Mouse (Mus musculus): Measurements from ENCODE around the gene Wnt9a. TPM values are rescaled to one million over a fixed set of nuclear protein-coding genes. Genes with fewer than 3 reads are reported as not detected.

Gene Wnt9a
- polyA plus RNA-seq, 1 experiment from 2014 or later = 10.5 TPM

- 75% methylated on average over 13 of the region's 18 CpGs for WGBS
- Histone ChIP-seq H3K4me2 (replicated peaks; ENCODE audit: low read depth, low read length) (no peak overlapping the region), H3K4me1 (ENCODE audit: insufficient read depth, low read depth, low read length) (no peaks in the 10 kb centered on the region), H3K27ac (ENCODE audit: low read length) (no peak overlapping the region), H3K9me3 (ENCODE audit: low read length) (no peaks in the 10 kb centered on the region), H3K36me3 (ENCODE audit: insufficient read depth, low read length) (no peaks in the 10 kb centered on the region), H3K9ac (replicated peaks; ENCODE audit: low read depth) (no peak overlapping the region), H3K27me3 (replicated peaks; ENCODE audit: insufficient read depth, low read length) (no peaks in the 10 kb centered on the region), H3K4me3 (ENCODE audit: low read depth, low read length) (no peak overlapping the region)
- ATAC-seq (peak; percentile 30; the same call in 1 of the 2 replicates), DNase-seq (ENCODE audit: low spot score) (peak; percentile 47)
- TF ChIP-seq EP300 (IDR thresholded peaks at IDR 0.05) = no peak
- TF ChIP-seq CTCF (IDR thresholded peaks at IDR 0.05) = no peak
Observed at GRCm38 (mm10) chr11:59327625-59328024, 20.9 kb downstream of the Wnt9a start.

GRCm38 (mm10) chr11:59329616-59330015 lies 22.9 kb downstream of the Wnt9a start:
- WGBS = 54% methylated on average over 6 of the region's 6 CpGs

GRCm38 (mm10) chr11:59330560-59330959 lies 23.8 kb downstream of the Wnt9a start:
- Histone ChIP-seq H3K4me2 (replicated peaks; ENCODE audit: low read depth, low read length) (no peak overlapping the region), H3K36me3 (ENCODE audit: insufficient read depth, low read length) (no peaks in the 10 kb centered on the region), H3K4me3 (ENCODE audit: low read depth, low read length) (no peak overlapping the region), H3K9ac (replicated peaks; ENCODE audit: low read depth) (no peak overlapping the region), H3K27me3 (replicated peaks; ENCODE audit: insufficient read depth, low read length) (no peaks in the 10 kb centered on the region), H3K27ac (ENCODE audit: low read length) (no peak overlapping the region), H3K9me3 (ENCODE audit: low read length) (no peaks in the 10 kb centered on the region), H3K4me1 (ENCODE audit: insufficient read depth, low read depth, low read length) (no peaks in the 10 kb centered on the region)
- TF ChIP-seq EP300 (IDR thresholded peaks at IDR 0.05) (no peak), CTCF (IDR thresholded peaks at IDR 0.05) (peak; percentile 93)
- ATAC-seq (peak; percentile 56), DNase-seq (ENCODE audit: low spot score) (peak; percentile 68)
- WGBS = 41% methylated on average over 5 of the region's 5 CpGs

More at GRCm38 (mm10) chr11:59329616-59330015, 22.9 kb downstream of the Wnt9a start:
- Histone ChIP-seq H3K27ac (ENCODE audit: low read length) (no peak overlapping the region), H3K4me3 (ENCODE audit: low read depth, low read length) (no peak overlapping the region), H3K4me1 (ENCODE audit: insufficient read depth, low read depth, low read length) (no peaks in the 10 kb centered on the region), H3K9ac (replicated peaks; ENCODE audit: low read depth) (no peak overlapping the region), H3K27me3 (replicated peaks; ENCODE audit: insufficient read depth, low read length) (no peaks in the 10 kb centered on the region), H3K36me3 (ENCODE audit: insufficient read depth, low read length) (no peaks in the 10 kb centered on the region), H3K9me3 (ENCODE audit: low read length) (no peaks in the 10 kb centered on the region), H3K4me2 (replicated peaks; ENCODE audit: low read depth, low read length) (no peak overlapping the region)
- no peak for TF ChIP-seq EP300 (IDR thresholded peaks at IDR 0.05)
- TF ChIP-seq CTCF (IDR thresholded peaks at IDR 0.05) = no peak
- no peak for DNase-seq (ENCODE audit: low spot score)
- no peak for ATAC-seq

- H3K4me1 ChIP-seq (ENCODE audit: insufficient read depth, low read depth, low read length) = no peaks in the 10 kb centered on the region
- no peak for ATAC-seq
- no peak for DNase-seq (ENCODE audit: low spot score)
- no peak overlapping the region for H3K4me2 ChIP-seq (replicated peaks; ENCODE audit: low read depth, low read length)
- H3K36me3 ChIP-seq (ENCODE audit: insufficient read depth, low read length) = no peaks in the 10 kb centered on the region
- TF ChIP-seq EP300 (IDR thresholded peaks at IDR 0.05) = no peak
- no peak for TF ChIP-seq CTCF (IDR thresholded peaks at IDR 0.05)
- no peak overlapping the region for H3K9ac ChIP-seq (replicated peaks; ENCODE audit: low read depth)
- WGBS = 74% methylated on average over 16 of the region's 16 CpGs
- H3K27ac ChIP-seq (ENCODE audit: low read length) = no peak overlapping the region
- H3K9me3 ChIP-seq (ENCODE audit: low read length) = no peaks in the 10 kb centered on the region
- H3K27me3 ChIP-seq (replicated peaks; ENCODE audit: insufficient read depth, low read length) = no peaks in the 10 kb centered on the region
- H3K4me3 ChIP-seq (ENCODE audit: low read depth, low read length) = no peak overlapping the region
Observed at GRCm38 (mm10) chr11:59331167-59331869, 24.6 kb downstream of the Wnt9a start.

GRCm38 (mm10) chr11:59332938-59333337 lies 26.2 kb downstream of the Wnt9a start:
- H3K27ac ChIP-seq (ENCODE audit: low read length) = no peak overlapping the region
- DNase-seq (ENCODE audit: low spot score) = no peak
- no peaks in the 10 kb centered on the region for H3K4me1 ChIP-seq (ENCODE audit: insufficient read depth, low read depth, low read length)
- no peaks in the 10 kb centered on the region for H3K27me3 ChIP-seq (replicated peaks; ENCODE audit: insufficient read depth, low read length)
- no peaks in the 10 kb centered on the region for H3K36me3 ChIP-seq (ENCODE audit: insufficient read depth, low read length)
- 39% methylated on average over 9 of the region's 9 CpGs for WGBS
- H3K9me3 ChIP-seq (ENCODE audit: low read length) = no peaks in the 10 kb centered on the region
- H3K4me3 ChIP-seq (ENCODE audit: low read depth, low read length) = no peak overlapping the region
- ATAC-seq = no peak
- H3K9ac ChIP-seq (replicated peaks; ENCODE audit: low read depth) = no peak overlapping the region
- H3K4me2 ChIP-seq (replicated peaks; ENCODE audit: low read depth, low read length) = no peak overlapping the region
- TF ChIP-seq CTCF (IDR thresholded peaks at IDR 0.05) = no peak
- no peak for TF ChIP-seq EP300 (IDR thresholded peaks at IDR 0.05)

- no peak for ATAC-seq
- TF ChIP-seq EP300 (IDR thresholded peaks at IDR 0.05) (no peak), CTCF (IDR thresholded peaks at IDR 0.05) (no peak)
- DNase-seq (ENCODE audit: low spot score) = no peak
- no peak overlapping the region for H3K27ac ChIP-seq (ENCODE audit: low read length)
- H3K4me1 ChIP-seq (ENCODE audit: insufficient read depth, low read depth, low read length) = no peaks in the 10 kb centered on the region
- H3K27me3 ChIP-seq (replicated peaks; ENCODE audit: insufficient read depth, low read length) = no peaks in the 10 kb centered on the region
- H3K9ac ChIP-seq (replicated peaks; ENCODE audit: low read depth) = no peak overlapping the region
- WGBS = 70% methylated on average over 4 of the region's 4 CpGs
- H3K36me3 ChIP-seq (ENCODE audit: insufficient read depth, low read length) = no peaks in the 10 kb centered on the region
- no peak overlapping the region for H3K4me2 ChIP-seq (replicated peaks; ENCODE audit: low read depth, low read length)
- no peak overlapping the region for H3K4me3 ChIP-seq (ENCODE audit: low read depth, low read length)
- no peaks in the 10 kb centered on the region for H3K9me3 ChIP-seq (ENCODE audit: low read length)
Observed at GRCm38 (mm10) chr11:59335150-59335549, 28.4 kb downstream of the Wnt9a start.

Measured in lung, postnatal 0 days (tissue).